Mouse (Mus musculus) urinary bladder, postnatal 14 days (tissue): ENCODE results near the gene Trp53tg5.

ENCODE experiments used
- DNase-seq: peaks from one replicate; pipeline ENCODE4 v3.0.0; 2021; ENCODE audit warnings: low spot score

The Trp53tg5 gene

DNA sequence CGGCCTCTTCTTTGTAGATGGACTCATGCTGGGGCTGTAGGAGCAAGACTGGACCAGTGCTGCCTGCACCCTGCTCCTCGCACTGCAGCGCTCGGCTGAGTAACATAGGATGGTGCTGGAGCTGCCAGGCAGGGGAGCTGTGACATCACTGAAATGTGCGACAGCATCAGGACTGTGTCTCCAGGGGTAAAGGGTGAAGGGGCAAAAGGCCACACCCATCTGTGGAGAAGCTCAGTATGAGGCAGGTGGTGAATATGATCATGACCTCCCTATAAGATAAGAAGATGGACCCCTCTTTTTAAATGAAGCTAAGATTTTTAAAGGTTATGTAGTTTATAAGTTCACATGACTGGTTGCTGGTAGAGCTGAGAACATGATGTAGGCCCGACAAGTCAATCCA lies at the start of gene Trp53tg5:
TSS of gene Trp53tg5 (minus strand) at position 101 of the 400 bp plus-strand sequence.
- DNase-seq = no peak

DNA sequence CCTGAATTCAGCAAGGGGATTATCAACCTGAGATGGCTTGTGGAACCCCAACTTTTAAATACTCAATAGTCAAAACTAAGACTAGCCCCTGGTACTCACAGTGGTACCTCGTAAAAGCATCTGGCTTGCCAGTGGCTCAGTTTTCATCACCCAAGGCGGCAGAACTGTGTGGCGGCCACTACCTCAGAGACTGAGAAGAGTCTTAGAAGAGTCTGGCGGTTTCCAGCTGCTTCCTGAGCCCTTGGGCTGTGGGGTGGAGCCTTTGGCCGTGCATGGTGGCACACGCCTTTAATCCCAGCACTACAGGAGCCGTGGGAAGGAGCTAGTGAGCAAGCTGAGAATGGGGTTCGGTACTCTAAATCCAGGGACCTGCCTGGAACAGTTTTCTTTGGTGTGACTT lies 48.8 kb upstream of the Trp53tg5 start:
- DNase-seq = no peak

DNA sequence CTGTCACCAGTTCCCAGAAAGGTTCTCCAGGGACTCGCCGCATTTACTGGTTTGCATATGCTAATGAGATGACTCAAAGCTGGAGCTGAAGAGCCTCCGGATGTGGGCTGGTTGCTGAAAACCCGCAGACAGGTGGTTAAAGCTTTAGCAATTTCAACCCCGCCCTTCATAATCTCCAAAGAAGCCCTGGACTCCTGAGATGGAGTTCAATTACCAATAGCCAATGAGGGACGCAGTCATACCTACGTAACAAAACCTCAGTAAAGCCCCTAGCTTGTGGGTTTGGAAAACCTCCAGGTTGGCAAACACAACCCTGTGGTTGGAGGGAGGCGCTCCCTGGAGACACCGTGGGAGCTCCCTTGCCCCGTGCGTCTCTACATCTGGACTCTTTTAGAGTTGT lies 48.3 kb upstream of the Trp53tg5 start:
- no peak for DNase-seq

DNA sequence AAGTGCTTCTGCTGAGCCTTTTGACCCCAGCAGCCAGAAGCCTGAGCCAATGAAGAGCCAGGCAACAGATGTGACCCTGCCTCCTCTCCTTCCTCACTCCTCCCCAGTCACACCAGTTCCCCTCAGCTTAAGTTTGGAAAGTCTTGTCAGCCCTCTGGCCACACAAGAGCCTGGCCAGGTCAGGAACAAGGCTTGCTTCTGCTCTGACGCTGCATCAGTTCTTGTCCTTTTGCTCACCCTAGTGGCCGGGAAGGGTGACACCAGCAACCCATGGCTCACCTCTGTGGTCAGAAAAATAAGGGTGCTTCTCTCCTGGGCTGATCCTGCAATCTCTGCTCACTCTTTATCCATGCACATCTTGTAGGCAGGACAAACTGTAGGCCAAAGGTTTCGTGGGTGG lies 47.3 kb upstream of the Trp53tg5 start:
- DNase-seq = peak; percentile 76

DNA sequence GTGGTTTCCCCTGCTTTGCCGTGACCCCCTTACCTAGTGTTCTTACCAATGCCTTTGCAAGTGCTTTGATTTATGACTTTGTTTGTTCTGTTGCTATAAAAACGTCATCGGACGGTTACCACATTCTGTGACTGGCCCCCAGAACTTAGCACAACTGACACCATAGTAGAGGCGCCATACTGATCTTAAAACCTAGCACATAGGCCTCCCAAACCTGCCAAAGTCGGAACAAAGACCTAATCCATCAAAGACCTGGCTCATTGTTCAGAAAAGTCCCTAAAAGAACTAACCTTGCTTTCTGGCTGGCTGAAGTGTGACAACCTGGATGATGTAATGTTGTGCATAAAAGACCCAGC lies 45.6 kb upstream of the Trp53tg5 start:
- DNase-seq = no peak

DNA sequence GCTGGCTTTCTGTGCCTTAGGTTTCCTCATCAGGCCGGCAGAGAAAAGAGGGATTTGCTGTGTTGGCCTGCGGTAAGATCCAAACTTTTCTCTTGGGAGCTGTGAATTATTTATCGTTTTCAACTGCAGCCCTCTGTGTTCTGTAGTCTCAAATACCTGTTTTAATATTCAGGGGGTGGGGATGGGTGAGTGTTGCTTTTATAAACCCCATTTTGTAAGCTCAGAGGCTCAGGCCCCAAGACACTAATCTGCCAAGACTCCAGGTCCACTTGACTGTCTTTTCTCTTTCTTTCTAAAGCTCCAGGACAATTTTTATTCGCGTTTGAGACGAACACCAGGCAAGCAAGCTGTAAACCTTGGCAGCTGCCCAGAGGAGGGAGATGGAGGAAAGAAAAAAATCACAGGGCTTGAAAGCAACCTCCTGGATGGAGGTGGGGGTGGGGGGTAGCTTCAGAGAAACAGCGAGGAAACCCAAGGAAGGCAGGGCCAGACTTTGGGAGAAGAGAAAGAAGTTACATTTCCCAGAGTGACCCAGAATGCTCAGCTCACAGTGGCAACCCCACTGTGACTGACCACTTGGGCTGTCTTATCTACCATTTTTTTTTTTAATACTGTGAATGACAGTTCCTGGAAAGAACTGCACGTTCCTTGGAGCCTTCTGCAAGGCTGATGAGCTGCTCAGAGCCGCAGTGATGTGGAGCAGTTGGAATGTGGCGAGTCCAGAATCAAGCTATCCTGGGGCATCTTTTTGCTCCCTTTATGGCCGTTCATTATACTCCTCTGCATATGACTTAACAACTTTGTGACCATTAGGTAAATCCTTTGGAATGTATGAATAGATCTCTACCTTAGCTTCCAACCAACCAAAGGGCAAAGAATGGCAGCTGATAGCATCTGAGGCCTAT lies 45.0 kb upstream of the Trp53tg5 start:
- DNase-seq = no peak

DNA sequence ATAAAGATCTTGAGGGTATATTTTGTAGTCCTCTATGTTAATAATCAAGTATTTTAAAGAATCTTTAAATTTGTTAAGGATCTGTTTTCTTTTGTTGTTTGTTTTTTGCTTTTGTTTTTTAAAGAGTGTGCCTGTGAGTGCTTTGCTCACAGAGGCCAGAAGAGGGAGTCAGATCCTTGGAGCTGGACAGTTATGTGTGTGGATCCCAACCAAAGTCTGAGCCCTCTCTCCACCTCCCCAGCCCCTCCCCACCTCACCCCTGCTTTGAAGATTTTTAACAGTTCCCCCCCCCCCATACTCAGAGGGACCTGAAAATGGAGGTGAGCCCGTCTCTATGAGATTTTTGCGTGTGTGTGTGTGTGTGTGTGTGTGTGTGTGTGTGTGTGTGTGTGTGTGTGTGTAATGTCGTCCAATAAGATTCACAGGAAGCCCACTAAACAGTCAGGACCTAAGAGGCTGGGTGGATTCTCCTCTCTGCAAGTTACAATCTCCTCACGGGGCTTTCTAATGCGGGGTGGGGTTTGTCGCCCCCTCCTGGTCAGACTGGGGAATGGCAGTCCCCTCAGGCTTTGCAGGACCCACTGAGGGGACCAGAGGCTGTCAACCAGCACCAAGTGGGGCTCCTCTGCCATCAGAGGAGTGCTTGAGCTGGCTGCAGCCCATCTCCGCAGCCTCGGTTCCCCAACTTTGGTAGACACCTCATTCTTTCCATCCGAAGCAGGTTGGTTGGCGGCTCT lies 44.1 kb upstream of the Trp53tg5 start:
- peak; percentile 57 for DNase-seq

DNA sequence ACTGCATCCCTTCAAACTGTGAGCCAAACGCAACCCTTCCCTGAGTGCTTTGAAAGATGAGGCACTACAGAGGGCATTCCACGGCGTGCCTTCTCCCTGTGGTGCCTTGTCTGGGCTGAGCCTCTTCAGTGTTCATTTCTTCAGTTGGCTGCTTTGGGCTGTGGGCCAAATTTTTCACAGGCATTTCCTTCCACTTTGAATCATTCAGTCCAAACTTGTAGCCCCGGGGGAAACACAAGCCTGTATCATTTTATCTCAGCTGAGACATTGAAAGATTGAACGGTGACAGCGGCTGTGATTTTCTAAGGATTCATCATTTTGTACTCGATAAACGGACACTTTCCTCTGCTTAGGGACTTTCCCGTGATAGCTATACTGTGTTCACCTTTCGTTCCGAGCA lies 43.1 kb upstream of the Trp53tg5 start:
- DNase-seq = no peak

DNA sequence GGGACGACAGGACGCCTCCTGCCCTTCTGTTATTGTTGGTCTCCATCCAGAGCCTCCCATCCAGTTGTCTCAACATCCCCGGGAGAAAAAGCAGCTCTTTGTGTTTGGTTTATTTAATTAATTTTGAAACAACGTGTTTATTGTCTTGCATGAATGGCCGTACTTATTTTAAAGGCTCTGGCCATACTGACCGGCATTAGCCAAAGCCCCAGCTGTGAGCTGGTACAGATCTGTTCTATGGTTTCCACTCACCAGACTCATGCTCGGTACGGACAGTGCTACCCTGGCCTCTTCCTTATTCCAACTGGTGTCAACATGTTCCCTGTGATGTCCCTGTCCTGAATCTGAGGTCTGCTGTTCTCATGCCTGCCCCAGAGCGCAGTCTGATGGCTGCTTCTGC lies 42.4 kb upstream of the Trp53tg5 start:
- no peak for DNase-seq

DNA sequence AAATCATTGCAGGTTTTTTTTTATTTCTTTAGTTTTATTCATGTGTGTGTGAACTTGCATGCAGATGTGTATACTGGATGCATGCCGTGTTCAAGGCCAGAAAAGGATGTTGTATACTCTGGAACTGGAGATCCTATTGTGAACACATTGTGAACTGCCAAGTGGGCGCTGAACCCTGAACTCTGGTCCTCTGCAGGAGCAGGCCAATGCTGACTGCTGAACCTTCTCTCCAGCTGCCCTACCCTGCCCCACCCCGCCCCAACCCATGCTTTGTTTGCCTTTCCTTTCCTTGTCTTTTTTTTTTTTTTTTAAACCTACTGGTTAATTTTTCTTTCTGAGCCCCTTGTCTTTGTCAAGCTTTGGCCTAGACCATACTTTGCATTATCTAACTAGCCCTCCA lies 41.4 kb upstream of the Trp53tg5 start:
- no peak for DNase-seq

DNA sequence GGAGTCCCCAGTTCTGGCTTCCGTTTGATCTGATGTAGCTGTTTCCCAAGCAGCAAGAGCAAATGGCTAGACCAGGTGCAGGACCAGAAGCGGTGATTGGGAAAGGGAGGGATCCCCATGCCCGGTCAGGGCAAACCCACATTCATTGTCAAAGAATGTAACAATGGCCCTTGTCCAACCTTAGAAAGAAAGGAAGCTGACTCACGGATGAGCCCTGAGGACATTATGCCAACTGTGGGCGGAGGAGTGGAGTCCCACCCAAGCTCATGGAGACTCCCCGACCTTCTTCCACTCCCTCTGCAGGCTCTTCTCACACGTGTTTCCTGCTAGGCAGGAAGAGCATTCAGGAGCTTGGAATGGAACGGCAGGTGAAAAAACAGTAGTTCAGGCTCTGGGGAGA lies 39.9 kb upstream of the Trp53tg5 start:
- DNase-seq = peak; percentile 71

DNA sequence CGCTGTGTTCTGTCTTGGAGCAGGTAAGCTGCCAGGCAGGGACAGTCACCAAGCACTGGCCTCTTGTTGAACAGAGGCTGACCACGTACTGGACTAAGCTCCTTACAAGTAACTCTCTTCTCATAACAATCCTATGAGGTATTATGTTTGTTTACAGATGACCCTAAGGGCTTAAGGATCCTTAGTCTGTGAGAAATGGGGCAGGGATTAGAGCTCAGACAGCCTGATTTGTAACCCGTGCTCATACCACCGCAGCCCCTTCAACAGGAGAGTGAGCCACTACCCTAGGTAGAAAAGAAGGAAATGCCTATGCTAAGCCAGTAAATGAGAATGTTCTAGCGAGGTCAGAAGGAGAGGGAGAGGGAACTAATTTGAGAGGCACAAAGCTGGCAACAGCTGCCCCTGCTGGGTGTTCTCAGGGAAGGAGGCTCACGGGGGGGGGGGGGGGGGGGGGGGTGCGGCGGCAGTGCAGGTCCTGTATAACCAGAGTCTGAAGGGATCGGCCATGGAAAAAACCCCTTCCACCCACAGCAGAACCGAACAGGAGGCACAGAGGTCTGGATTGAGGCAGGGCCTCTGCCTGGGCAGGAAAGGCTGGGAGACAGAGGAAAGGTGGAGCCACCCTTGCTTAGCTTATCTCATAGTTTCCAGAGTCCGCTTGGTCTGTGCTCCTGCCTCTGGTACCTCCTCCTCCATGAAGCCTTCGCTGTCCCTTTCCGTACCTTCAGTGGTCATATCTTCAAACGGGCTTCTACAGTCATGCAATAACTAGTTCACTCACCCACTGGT lies 38.8 kb upstream of the Trp53tg5 start:
- DNase-seq = no peak

DNA sequence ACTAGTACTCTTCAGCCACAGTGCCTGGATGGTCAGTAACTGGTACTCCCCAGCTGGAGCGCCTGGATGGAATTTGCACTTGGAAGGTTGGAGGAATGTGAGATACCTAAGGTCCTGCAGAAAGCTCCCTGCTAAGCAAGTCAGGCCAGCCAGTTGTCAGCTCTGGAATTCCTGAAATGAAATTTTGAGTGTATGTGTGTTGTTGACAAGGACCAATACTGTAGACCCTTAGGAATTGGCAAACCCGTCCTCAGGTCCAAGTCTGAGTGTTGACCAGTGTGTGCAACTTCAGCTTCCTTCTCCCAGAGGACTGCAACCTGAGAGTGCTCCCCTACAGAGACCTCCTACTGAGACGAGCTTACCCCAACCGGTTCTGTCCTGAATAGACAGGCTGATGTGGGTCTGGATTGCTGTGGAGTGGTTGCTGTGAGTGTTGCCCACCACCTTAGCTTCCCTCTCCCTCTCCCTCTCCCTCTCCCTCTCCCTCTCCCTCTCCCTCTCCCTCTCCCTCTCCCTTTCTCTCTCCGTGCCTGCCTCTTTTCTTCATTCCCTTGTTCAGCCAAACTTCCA lies 37.2 kb upstream of the Trp53tg5 start:
- no peak for DNase-seq

DNA sequence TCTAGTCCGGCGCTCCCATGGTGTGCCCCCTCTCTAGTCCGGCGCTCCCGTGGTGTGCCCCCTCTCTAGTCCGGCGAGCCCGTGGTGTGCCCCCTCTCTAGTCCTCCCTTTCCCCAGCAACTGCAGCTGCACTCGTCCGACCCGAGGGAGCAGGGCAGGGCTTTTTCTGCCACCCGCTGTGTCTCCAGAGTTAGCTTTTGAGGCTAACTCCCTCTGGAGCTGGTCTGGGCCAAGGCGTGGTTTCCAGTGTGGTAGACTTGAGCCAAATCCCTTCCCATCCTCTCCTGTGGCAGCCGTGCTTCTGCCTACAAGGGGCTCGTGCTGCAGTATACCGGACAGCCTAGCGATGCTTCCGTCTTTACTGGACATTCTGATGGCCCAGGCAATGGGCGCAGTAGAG lies 34.3 kb upstream of the Trp53tg5 start:
- DNase-seq = no peak

DNA sequence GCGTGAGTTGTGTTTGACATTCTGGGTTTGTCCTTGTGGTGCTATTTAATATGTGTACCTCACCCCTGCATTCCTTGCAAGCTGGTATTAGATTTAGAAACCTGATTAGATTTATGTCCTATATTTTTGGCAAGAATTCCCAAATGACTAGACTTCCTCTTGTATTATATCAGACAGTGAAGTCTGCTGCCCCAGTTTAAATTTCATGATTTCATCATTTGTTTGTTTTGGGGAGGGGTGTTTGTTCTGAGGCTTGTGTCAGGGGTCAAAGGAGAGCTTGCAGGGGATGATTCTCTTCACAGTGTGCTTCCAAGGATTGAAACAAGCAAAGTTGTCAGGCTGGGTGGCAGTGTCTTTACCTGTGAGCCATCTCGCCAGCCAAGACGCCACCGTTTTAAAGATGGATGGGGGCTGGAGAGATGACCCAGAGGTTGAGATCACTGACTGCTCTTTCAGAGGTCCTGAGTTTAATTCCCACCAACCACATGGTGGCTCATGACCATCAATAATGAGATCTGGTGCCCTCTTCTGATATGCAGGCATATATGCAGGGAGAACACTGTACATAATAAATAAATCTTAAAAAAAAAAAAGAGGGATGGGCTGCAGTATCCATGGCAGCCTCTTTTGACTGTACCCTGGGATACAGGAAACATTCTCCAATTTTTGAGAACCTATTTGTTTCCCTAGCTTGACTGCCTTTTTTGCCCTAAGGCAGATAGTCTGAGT lies 32.3 kb upstream of the Trp53tg5 start:
- no peak for DNase-seq

DNA sequence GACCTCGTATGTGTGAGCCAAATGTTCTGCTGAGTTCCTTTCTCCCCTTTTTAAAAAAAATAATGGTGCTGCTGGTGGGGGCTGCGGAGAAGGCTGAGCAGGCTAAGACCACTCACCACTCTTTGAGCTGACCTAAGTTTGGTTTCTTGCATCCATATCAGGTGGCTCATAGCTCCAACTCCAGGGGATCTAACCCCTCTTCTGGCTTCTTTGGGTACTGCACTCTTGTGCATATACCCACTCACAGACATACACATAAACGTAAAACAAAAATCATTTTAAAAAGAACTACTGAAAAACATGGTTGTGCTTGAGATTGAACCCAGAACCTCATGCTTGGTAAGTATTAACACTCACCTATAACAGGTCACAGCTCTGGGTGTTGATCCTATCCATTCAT lies 31.4 kb upstream of the Trp53tg5 start:
- DNase-seq = no peak

DNA sequence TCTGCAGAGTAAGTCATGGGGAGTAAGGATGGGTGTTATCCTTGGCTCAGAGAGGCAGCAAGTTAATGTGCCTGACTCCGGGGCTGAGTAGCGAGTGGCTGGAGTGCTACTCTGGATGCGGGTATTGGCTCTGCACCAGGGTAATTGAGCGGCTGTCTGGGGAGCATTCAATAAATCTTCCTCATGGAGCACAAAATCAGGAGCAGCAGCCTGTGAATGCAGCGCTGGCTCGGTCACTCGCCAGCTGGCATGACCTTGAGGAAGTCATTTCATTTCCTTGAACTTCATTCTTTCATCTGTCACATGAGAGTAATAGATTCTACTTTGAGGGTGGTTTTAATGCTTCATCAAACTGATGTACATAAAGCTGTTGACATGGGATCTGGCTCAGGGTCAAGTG lies 27.0 kb upstream of the Trp53tg5 start:
- DNase-seq = no peak

DNA sequence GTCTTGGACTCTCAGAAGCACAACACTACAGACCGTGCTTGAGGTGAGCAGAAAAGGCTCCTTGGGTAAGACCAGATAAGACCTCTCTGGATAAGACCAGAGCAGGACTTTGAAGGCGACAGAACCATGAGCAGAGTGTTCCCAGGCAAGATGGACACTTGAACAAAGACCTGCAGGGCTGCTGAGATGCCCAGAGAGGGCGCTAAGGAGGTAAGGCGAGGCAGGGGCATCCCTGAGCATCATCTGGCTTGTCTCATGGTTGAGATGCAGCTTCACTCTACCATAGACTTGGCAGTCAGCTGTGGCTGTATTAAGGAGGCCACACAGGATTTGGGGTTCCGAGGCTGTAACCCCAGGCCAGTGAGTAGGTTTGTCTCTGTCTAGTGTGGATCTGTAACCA lies 25.8 kb upstream of the Trp53tg5 start:
- DNase-seq = no peak

DNA sequence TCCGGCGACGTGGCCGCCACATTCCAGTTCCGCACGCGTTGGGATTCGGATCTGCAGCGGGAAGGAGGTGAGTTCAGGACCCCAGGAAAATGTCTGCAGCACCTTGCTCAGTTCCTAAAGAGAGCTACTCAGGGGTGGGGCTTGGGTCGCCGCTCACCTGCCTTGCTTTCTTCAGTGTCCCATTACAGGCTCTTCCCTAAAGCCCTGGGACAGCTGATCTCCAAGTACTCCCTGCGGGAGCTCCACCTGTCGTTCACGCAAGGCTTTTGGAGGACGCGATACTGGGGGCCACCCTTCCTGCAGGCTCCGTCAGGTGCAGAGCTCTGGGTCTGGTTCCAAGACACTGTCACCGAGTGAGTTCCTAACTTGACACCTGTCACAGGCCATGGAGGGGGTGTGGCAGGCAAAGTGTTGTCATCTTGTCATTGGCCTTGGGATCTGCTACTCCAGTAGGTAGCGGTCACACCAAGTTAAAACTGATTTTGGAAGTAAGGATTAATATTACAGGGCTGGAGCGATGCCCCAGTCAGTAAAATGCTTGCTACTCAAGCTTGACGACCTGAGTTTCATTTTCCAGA lies 24.3 kb upstream of the Trp53tg5 start:
- DNase-seq = no peak

DNA sequence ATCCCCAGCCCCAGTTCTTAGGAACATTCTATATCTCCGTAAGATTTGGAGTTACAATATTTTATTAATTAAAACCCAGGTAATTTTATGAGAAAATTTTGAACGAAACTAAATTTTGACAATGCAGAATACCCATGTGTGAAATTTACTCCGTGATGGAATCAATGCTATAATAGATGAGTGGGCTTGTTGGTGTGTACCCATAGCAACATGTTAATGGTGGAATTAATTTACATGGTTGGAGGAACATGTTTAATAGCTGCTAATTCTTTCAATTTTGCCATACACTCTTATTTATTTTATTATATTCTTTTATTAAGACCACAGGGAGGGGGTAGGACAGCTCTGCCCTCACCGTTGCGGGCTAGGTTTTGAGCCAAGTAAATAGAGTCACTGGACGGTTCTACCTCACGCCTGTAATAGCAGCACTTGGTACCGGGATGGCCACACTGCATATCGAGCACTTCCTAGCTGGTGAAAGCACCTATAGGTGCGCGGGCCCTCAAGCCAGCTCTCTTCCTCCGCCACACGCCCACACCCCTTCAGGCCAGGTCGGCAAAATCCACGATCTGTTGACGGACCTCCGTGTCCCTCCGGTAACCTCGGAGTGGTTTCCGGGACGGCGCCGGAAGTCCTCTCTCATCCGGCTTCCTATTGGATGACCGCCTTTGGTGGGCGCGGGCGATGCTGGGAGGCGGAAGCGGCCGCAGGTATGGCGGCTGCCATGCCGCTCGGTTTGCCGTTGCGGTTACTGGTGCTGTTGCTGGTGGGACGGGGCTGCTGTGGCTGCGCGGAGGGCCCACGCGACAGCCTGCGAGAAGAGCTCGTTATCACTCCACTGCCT lies 23.5 kb upstream of the Trp53tg5 start, which contains the start of gene Pigt:
TSS of gene Pigt (plus strand) at position 674 of the 844 bp plus-strand sequence.
- DNase-seq = peak; percentile 89
